Mouse (Mus musculus) ES-Bruce4 (cell line): ENCODE data around the gene Capza2.
"Not testable (repeated sequence)": the region's sequence is repeated elsewhere in the genome, so short reads cannot be mapped to it uniquely, and the experiment has no call there.

ENCODE experiments used
- CTCF ChIP-seq: IDR thresholded peaks from one replicate; pipeline ENCODE4 v1.8.1; 2011; ENCODE audit warnings: low read depth, low read length
- POLR2A ChIP-seq: IDR thresholded peaks from one replicate; pipeline ENCODE4 v1.8.1; 2011; ENCODE audit warnings: low read length; ENCODE audit not compliant: insufficient read depth

GRCm38 (mm10) chr6:17704038-17704437, 68.0 kb downstream of the Capza2 start:
- TF ChIP-seq POLR2A, CTCF: not testable (repeated sequence)
